In genomic region chr17:8702503-8702902, GRCm38 (mm10) we compare ENCODE assay signal across 11 mouse cellular contexts.
DNase-seq lines count a peak whose midpoint lies in the region; TF ChIP-seq lines count a peak whose summit lies in the region.
"Had no signal": no experiment of that assay in that cellular context is flagged by ENCODE, and none has a peak within 500 bp of the region (broad histone marks: within the 10 kb centered on the region; RNA-seq: fewer than 3 reads in every experiment).

No protein-coding gene starts in this region.

- H3K4me3 ChIP-seq in cerebellum, adult 2 months (replicated peaks; ENCODE audit: insufficient read depth, low read depth, low read length) = no peak overlapping the region
- no peak overlapping the region for H3K4me3 ChIP-seq in limb, embryonic 10.5 days
- H3K4me3 ChIP-seq: heart, embryonic 13.5 days had no signal

- H3K9me3 ChIP-seq in limb, embryonic 10.5 days (replicated peaks) = no peaks in the 10 kb centered on the region
- H3K9me3 ChIP-seq: heart, embryonic 13.5 days had no signal

- intact Hi-C loops in left cerebral cortex, postnatal 25 days (cut with DNase I) = no loop called here
- intact Hi-C loops in gastrocnemius, postnatal 14 days (cut with DNase I; ENCODE audit: low total_unique reads) = no loop called here

- H3K36me3 ChIP-seq in limb, embryonic 10.5 days = no peaks in the 10 kb centered on the region
- H3K36me3 ChIP-seq: heart, embryonic 13.5 days had no signal

- H3K4me1 ChIP-seq in cerebellum, adult 2 months (ENCODE audit: control insufficient read depth, insufficient read depth, low read length) = peaks cover 22% of the 10 kb centered on the region
- peaks cover 5% of the 10 kb centered on the region; the same call in 1 of the 2 replicates for H3K4me1 ChIP-seq in limb, embryonic 10.5 days
- H3K4me1 ChIP-seq: heart, embryonic 13.5 days had no signal

- H3K27me3 ChIP-seq in cerebellum, adult 2 months (ENCODE audit: control insufficient read depth, insufficient read depth, low read length) = no peaks in the 10 kb centered on the region
- H3K27me3 ChIP-seq in limb, embryonic 10.5 days (ENCODE audit: low read depth, poor library complexity, severe bottlenecking) = no peaks in the 10 kb centered on the region
- H3K27me3 ChIP-seq: heart, embryonic 13.5 days had no signal

- no peak for TF ChIP-seq POLR2A in cerebellum, adult 2 months (IDR thresholded peaks at IDR 0.05; ENCODE audit: borderline replicate concordance, insufficient read depth, low read length)

- WGBS in cerebellum, adult 2 months = 10% methylated on average over 5 of the region's 5 CpGs
- WGBS in limb, embryonic 10.5 days = 92% methylated on average over 5 of the region's 5 CpGs

- no peak for TF ChIP-seq CTCF in cerebellum, adult 2 months (IDR thresholded peaks at IDR 0.05; ENCODE audit: borderline replicate concordance, insufficient read depth, low read depth, low read length)

- DNase-seq in brain, adult 2 months (ENCODE audit: low read depth, low spot score) = peak; percentile 94
- peak; percentile 81 to 85 for DNase-seq in cerebellum, adult 2 months
- peak; percentile 84 for DNase-seq in layer of hippocampus, adult 11-12 months (ENCODE audit: low spot score)
- peak; percentile 43 to 71 for DNase-seq in left cerebral cortex, postnatal 25 days (ENCODE audit: low spot score in 2 of 2)
- no peak for DNase-seq in gastrocnemius, postnatal 14 days
- DNase-seq in urinary bladder, postnatal 10 days (ENCODE audit: low spot score) = no peak
- no peak for DNase-seq in limb, embryonic 10.5 days (ENCODE audit: low spot score)
- DNase-seq in adrenal gland, adult 18-20 months (ENCODE audit: low spot score in 2 of 2) = no peak
- DNase-seq: lung, embryonic 14.5 days had no signal

- no peak overlapping the region for H3K27ac ChIP-seq in cerebellum, adult 2 months (ENCODE audit: insufficient read depth, low read length)
- no peak overlapping the region for H3K27ac ChIP-seq in limb, embryonic 10.5 days
- H3K27ac ChIP-seq: heart, embryonic 13.5 days; stomach, postnatal 0 days had no signal

Comparison
In these comparisons a context has a peak if more than half of its experiments do, and no peak if none do; other contexts are left out.
1. DNase-seq: peak in brain, adult 2 months (single experiment), cerebellum, adult 2 months (2 of 2), layer of hippocampus, adult 11-12 months (single experiment) and left cerebral cortex, postnatal 25 days (2 of 2); none in gastrocnemius, postnatal 14 days (single experiment), urinary bladder, postnatal 10 days (single experiment), limb, embryonic 10.5 days (single experiment) and adrenal gland, adult 18-20 months (0 of 2).